Mouse (Mus musculus) E14TG2a.4 (cell line): ENCODE data around the gene Olig1.

Experiments used
- H3K27me3 ChIP-seq: 2 replicates; pipeline ENCODE4 v1.6.1; 2014; ENCODE audit warnings: low read length, control low read depth; ENCODE audit not compliant: insufficient read depth
- H3K36me3 ChIP-seq: 2 replicates; pipeline ENCODE4 v1.6.1; 2014; ENCODE audit warnings: low read length, control low read depth; ENCODE audit not compliant: insufficient read depth
- H3K4me1 ChIP-seq: replicated peaks from 2 replicates; pipeline ENCODE4 v1.6.1; 2014; ENCODE audit warnings: low read depth, low read length, control low read depth
- H3K4me3 ChIP-seq: replicated peaks from 2 replicates; pipeline ENCODE4 v1.5.1; 2014; ENCODE audit warnings: mild to moderate bottlenecking, low read length
- H3K9me3 ChIP-seq: 2 replicates; pipeline ENCODE4 v1.6.1; 2014; ENCODE audit warnings: low read length, control low read depth
- CTCF ChIP-seq: conservative IDR thresholded peaks from 2 replicates; pipeline ENCODE4 v1.5.1; 2014; ENCODE audit warnings: low read length
- NANOG ChIP-seq: IDR thresholded peaks from 2 replicates; pipeline ENCODE4 v1.6.1; 2014; ENCODE audit warnings: borderline replicate concordance, low read length, mixed read lengths
- POU5F1 ChIP-seq: IDR thresholded peaks from 2 replicates; pipeline ENCODE4 v1.6.1; 2014; ENCODE audit warnings: low read length, borderline replicate concordance

Gene Olig1

DNA sequence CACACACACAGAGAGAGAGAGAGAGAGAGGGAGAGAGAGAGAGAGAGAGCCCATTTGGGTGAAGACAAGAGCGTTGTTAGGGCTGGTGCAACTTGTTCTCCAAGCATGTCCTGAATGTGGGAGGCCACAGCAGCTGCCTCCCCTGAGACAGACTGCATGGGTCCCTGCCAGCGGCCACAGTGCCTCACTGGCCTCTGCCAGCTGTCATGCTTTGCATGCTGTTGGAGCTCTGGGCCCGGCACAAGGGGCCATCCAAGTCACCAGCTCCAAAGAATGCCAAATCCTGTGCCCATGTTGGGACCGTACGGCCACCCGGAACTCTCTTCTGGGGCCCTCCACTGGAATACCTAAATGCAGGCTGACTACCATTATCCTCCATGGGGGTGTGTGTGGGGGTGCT, 3.6 kb upstream of the Olig1 start:
- TF ChIP-seq POU5F1 (no peak), CTCF (no peak), NANOG (no peak)
- Histone ChIP-seq H3K4me1 (peaks cover 24% of the 10 kb centered on the region), H3K27me3 (peaks cover 64% of the 10 kb centered on the region), H3K36me3 (no peaks in the 10 kb centered on the region), H3K4me3 (no peak overlapping the region), H3K9me3 (no peaks in the 10 kb centered on the region)

DNA sequence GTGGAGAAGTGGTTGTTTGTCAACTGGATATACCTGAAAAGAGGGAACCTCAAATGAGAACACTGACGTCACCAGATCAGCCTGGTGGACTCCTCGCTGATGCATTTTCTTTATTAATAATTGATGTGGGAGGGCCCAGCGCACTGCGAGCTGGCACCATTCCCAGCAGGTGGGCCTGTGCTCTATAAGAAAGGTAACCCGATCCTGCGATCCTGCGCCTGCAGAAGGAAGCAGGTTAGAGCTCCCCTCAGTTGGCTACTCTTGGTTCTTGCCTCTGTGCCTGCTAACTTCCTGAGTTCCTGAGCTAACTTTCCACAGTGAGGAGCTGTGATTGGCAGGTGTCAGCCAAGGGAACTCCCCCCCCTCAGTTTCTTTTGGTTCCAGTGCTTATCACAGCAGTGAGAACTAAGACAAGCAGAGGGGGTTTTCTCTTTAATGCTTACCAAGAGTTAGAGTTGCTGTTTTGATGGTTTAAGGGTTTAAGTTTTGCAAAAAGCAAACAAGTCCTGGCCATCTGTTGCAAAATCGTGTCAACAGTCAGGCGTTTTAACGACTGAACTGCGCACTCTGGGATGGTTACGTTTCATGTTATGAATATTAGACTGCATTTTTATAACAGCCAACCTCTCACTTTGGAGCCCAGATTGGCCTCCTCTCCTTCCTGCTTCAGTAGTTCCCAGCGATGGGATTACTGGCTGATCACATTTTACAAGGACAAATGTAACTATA, 684 bp upstream of the Olig1 start:
- H3K9me3 ChIP-seq: no peaks in the 10 kb centered on the region

DNA sequence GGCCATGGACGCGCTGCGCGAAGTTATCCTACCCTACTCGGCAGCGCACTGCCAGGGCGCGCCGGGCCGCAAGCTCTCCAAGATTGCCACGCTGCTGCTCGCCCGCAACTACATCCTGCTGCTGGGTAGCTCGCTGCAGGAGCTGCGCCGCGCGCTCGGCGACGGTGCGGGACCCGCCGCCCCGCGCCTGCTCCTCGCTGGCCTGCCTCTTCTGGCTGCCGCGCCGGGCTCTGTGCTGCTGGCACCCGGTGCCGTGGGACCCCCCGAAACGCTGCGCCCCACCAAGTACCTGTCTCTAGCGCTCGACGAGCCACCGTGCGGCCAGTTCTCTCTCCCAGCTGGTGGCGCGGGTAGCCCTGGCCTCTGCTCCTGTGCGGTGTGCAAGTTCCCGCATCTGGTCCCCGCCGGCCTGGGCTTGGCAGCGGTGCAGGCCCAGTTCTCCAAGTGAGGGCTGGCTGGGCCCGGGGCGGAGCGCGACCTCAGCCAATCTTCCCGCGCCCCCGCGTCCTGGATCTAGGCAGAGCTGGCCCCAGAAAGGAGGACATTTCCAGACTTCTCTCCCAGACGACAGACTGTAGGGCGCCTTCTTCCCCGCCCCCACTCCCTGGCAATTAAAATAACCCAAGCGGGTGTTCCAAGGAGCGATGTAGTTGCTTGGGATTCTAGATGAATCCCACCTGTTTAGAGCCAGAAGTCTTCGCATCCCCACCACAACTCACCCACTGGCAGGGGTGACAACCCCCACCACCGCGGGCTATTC, 820 bp downstream of the Olig1 start:
- no peak for TF ChIP-seq CTCF
- TF ChIP-seq POU5F1: no peak
- no peak for TF ChIP-seq NANOG
- H3K4me1 ChIP-seq: peaks cover 24% of the 10 kb centered on the region
- no peaks in the 10 kb centered on the region for H3K36me3 ChIP-seq
- peaks cover 97% of the 10 kb centered on the region for H3K27me3 ChIP-seq
- H3K9me3 ChIP-seq: no peaks in the 10 kb centered on the region
- H3K4me3 ChIP-seq: peak overlapping the region; percentile 79

More for the DNA sequence above, 684 bp upstream of the Olig1 start:
- no peak for TF ChIP-seq POU5F1
- TF ChIP-seq CTCF: no peak
- TF ChIP-seq NANOG: no peak
- H3K27me3 ChIP-seq: peaks cover 89% of the 10 kb centered on the region
- peaks cover 24% of the 10 kb centered on the region for H3K4me1 ChIP-seq
- H3K4me3 ChIP-seq: peak overlapping the region; percentile 79; the same call in 1 of the 2 replicates
- H3K36me3 ChIP-seq: no peaks in the 10 kb centered on the region

DNA sequence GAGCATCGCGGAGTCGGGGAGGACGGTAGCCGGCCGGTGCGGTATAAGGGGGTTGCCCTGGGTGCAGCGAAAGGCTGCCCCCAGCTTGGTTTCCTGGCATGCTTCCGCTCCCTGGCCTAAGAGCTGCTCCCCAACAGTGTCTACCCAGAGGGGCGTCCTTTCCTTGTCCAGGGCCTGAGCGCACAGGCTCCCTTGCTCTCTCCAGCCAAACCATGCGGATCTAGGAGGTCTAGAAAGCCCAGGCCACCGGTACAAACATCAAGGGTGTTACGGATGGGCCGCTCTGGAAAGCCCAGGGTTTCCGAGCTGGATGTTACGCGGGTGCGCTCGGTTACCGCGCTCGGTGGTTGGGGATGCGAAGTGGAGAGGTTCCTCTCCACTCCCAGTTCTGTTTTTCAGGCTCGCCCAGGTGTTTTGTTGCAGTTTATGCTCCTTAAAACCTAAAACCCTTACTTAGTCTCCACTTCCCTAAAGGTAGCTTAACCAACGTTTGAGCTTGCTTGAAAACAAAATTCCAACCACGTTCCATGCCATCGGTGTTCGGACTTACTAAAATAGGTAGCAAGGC, 1.5 kb downstream of the Olig1 start:
- TF ChIP-seq NANOG (no peak), POU5F1 (no peak), CTCF (no peak)
- peaks cover 99% of the 10 kb centered on the region for H3K27me3 ChIP-seq
- H3K4me3 ChIP-seq: peak overlapping the region; percentile 79
- H3K4me1 ChIP-seq: peaks cover 24% of the 10 kb centered on the region
- no peaks in the 10 kb centered on the region for H3K9me3 ChIP-seq
- H3K36me3 ChIP-seq: no peaks in the 10 kb centered on the region

DNA sequence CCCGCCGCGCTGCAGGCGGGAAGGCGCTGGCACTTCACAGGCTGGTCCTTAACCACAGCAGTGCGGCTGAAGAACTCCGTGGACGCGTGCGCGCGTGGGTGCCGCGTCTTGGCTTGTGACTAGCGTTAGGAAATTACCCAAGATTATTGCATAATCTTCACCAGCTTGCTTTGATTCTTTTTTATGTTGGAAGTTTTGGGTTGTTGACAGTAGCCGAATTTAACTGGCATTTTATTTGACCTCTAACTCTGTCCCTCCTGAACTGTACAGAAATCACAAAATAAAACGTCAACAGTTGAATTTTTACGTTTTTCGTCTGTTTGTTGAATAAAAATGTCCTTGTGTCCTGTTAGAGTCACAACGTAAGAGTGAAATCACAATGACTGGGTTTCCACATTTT, 2.1 kb downstream of the Olig1 start:
- no peaks in the 10 kb centered on the region for H3K9me3 ChIP-seq
- TF ChIP-seq POU5F1 (no peak), CTCF (no peak), NANOG (no peak)
- no peaks in the 10 kb centered on the region for H3K36me3 ChIP-seq
- peaks cover 24% of the 10 kb centered on the region for H3K4me1 ChIP-seq
- peak overlapping the region; percentile 79; the same call in 1 of the 2 replicates for H3K4me3 ChIP-seq
- peaks cover 99% of the 10 kb centered on the region for H3K27me3 ChIP-seq

DNA sequence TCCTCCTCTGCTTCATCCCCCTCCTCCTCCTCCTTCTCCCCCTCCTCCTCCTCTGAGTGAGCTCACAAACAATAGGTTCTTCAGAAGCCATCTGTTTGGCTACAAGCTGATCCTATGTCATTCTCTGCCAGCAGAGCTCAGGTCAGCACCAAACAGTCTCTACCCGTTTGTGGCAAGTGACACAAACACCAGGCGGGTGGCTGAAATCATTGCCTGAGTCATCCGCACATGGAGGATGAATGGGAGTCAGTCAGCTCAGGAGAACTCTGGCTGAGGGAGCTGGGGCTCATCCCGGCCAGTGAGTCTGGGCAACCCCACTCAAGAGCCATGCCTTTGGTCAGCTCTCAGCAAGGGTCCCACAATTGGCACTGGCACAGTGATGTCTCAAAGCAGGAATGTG, 10.9 kb downstream of the Olig1 start:
- Histone ChIP-seq H3K4me3 (no peak overlapping the region), H3K36me3 (no peaks in the 10 kb centered on the region), H3K9me3 (no peaks in the 10 kb centered on the region), H3K27me3 (peaks cover 61% of the 10 kb centered on the region), H3K4me1 (no peaks in the 10 kb centered on the region)
- TF ChIP-seq POU5F1: no peak
- TF ChIP-seq NANOG: no peak

DNA sequence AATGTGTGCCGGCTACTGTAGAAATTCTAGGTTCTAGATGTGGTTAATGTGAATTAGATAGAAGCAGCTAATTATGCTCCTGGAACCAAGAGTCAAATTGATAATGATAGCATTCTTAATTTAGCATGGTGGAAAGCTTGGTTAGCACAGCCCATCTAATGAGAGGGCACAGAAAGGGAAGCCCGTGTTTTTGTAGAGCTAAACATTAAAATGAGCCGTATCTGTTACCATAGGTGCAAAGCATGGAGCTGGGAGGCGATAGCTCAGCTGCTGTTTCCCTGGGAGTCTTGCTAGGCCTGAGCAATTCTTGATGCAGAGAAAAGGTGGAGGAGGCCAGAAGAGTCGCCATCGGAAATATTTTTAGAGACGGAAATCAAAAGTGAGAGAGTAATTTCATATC, 22.5 kb downstream of the Olig1 start:
- H3K4me3 ChIP-seq: no peak overlapping the region
- no peaks in the 10 kb centered on the region for H3K36me3 ChIP-seq
- peaks cover 21% of the 10 kb centered on the region for H3K27me3 ChIP-seq
- TF ChIP-seq POU5F1 (no peak), NANOG (no peak), CTCF (no peak)
- H3K4me1 ChIP-seq: no peaks in the 10 kb centered on the region
- peaks cover 6% of the 10 kb centered on the region for H3K9me3 ChIP-seq

DNA sequence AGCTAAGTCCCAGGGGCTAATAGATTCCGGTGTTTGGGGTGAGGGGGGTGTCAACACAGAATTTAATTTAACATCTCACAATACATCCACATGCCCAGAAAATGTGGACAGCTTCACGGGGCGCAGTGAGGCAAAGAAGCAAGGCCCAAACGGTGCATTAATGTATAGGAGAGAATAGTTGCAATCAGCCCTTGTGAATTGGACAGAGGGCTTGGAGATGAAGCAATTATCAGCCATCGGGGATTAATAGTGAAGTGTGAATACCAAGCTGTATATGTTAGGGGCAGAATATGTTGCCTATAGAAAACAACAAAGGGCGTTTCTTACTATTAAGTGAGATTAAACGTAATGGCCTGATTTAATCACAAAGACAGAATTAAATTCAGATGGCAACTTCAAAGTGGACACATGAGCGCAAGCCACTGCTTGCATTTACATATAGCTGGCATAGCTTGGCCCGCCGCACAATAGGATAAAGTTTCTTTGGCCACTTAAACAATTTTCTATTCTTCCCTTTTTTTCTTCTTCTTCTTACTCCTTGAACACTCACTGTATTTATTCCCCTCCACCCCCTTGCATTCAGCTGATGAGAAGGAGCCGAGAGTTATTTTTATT, 23.3 kb downstream of the Olig1 start:
- Histone ChIP-seq H3K4me1 (no peaks in the 10 kb centered on the region; the same call in 1 of the 2 replicates), H3K9me3 (peaks cover 6% of the 10 kb centered on the region), H3K4me3 (no peak overlapping the region), H3K27me3 (peaks cover 26% of the 10 kb centered on the region), H3K36me3 (no peaks in the 10 kb centered on the region)
- no peak for TF ChIP-seq NANOG
- no peak for TF ChIP-seq CTCF
- no peak for TF ChIP-seq POU5F1
